ENCODE assay signal across 13 mouse cellular contexts in genomic region chr9:68699856-68700255, GRCm38 (mm10).
"Had no signal": no experiment of that assay in that cellular context is flagged by ENCODE, and none has a peak within 500 bp of the region (broad histone marks: within the 10 kb centered on the region; RNA-seq: fewer than 3 reads in every experiment).

No protein-coding gene starts in this region.

- H3K4me1 ChIP-seq: liver, embryonic 13.5 days had no signal

- H3K27me3 ChIP-seq: liver, embryonic 13.5 days; lung, embryonic 15.5 days; midbrain, embryonic 13.5 days; neural tube, embryonic 15.5 days had no signal

- H3K4me2 ChIP-seq: limb, embryonic 12.5 days; liver, embryonic 13.5 days; lung, embryonic 15.5 days; midbrain, embryonic 13.5 days; neural tube, embryonic 15.5 days had no signal

- H3K9ac ChIP-seq: limb, embryonic 12.5 days; liver, embryonic 13.5 days; liver, postnatal 0 days; lung, embryonic 15.5 days; midbrain, embryonic 13.5 days; neural tube, embryonic 15.5 days had no signal

- H3K9me3 ChIP-seq: limb, embryonic 12.5 days; liver, embryonic 13.5 days; lung, embryonic 15.5 days; midbrain, embryonic 13.5 days; neural tube, embryonic 15.5 days had no signal

- H3K36me3 ChIP-seq: limb, embryonic 12.5 days; liver, embryonic 13.5 days; lung, embryonic 15.5 days; midbrain, embryonic 13.5 days; neural tube, embryonic 15.5 days had no signal

- ATAC-seq: liver, postnatal 0 days; midbrain, embryonic 13.5 days had no signal

- DNase-seq: kidney, adult 8-10 months; liver; liver, embryonic 13.5 days; liver, postnatal 0 days; right cerebral cortex, adult 18-20 months; right cerebral cortex, postnatal 25 days; thymus, postnatal 14 days had no signal

- H3K4me3 ChIP-seq: layer of hippocampus, adult 2 months; limb, embryonic 12.5 days; liver, embryonic 13.5 days; lung, embryonic 15.5 days; midbrain, embryonic 13.5 days; myocyte; neural tube, embryonic 15.5 days had no signal

- H3K27ac ChIP-seq: layer of hippocampus, adult 2 months; limb, embryonic 12.5 days; liver, embryonic 13.5 days; lung, embryonic 15.5 days; midbrain, embryonic 13.5 days; neural tube, embryonic 15.5 days had no signal
